Mouse (Mus musculus): ENCODE results near the gene Ceacam16.

The Ceacam16 gene

GRCm38 (mm10) chr7:19861199-19861598, at the start of gene Ceacam16:
Ceacam16 (minus strand) TSS chr7:19861299.
- in situ Hi-C loops (cut with MboI, MseI) = no loop called here

GRCm38 (mm10) chr7:19910421-19911291, 49.6 kb upstream of the Ceacam16 start:
- in situ Hi-C loops (cut with MboI, MseI) = loop anchor here (5.0 kb wide), 1 partner anchor 47 kb away; no protein-coding TSS in a partner anchor

DNA sequence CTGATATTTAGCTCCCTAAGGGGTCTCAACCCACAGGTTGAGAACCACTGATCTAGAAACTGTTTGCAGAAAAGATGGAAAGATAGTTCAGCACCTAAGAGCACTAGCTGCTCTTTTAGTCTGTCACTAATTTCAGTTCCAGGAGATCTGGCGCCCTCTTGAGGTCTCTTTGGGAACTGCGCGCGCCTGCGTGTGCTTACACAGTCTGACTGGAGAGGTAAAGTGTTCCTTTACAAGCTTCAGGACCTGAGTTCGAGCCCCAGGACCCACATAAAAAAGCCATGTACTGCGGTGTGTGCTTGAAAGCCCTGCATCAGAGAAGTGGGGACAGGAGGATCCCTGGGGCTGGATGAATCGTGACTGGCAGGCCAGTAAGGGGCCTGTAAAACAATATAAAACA, 28.8 kb upstream of the Ceacam16 start:
- in situ Hi-C loops (cut with MboI, MseI) = no loop called here

DNA sequence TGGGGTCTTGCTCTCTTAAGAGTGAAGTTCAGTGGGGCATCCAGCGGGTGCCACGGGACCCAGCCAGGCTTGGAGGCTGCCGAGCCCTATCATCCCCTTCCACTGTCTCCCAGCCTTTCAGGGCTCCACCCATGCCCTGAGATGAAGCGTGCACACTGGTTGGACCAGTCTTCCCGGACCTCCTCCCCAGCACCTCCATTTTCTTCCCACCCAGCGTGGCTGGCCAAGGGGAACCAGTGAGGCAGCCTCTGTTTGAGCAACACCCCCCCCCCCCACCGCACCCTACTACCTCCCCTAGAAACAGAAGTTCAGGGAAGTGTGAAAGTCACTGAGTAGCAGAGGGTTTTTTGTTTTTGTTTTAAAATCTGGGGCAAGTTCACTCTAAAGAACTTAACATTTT, 26.8 kb upstream of the Ceacam16 start, which contains the start of gene Ceacam19:
Ceacam19 (minus strand) TSS at position 117 of the 400 bp plus-strand sequence.
- in situ Hi-C loops (cut with MboI, MseI) = no loop called here

GRCm38 (mm10) chr7:19880754-19881153, 19.7 kb upstream of the Ceacam16 start:
- in situ Hi-C loops (cut with MboI, MseI) = no loop called here

DNA sequence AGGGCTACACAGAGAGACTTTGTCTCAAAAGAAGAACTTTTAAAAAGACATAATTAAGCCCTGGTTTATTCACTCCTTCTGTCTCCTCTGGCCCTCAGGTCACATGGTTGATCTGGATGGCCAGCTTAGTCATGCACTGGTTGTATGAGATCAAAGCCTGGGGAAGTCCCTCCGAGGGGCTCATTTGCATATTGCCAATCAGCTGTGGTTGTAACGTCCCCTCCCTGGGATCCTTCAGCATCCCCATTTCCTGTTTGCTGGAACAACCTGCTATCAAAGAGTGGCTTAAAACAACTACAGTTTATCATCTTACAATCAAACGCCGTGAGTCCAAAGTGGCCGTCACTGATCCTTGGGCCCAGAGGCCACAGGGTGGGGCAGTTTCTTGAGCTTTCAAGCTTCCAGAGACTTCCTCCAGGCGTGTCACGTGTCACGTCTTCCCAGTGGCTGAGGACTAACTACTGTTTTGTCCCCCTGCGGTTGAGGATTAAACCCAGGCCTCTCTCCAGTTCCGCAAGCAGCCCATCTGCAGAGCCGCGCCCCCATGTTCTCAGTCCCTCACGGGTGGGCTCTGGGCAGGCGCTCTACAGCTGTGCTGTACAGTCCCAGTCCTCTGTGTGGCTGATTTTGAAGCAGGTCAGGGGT, 15.8 kb upstream of the Ceacam16 start:
- in situ Hi-C loops (cut with MboI, MseI) = no loop called here

GRCm38 (mm10) chr7:19875948-19876682, 15.0 kb upstream of the Ceacam16 start:
- in situ Hi-C loops (cut with MboI, MseI) = no loop called here

- in situ Hi-C loops (cut with MboI, MseI) = no loop called here
Observed at GRCm38 (mm10) chr7:19871943-19872601, 11.0 kb upstream of the Ceacam16 start.

DNA sequence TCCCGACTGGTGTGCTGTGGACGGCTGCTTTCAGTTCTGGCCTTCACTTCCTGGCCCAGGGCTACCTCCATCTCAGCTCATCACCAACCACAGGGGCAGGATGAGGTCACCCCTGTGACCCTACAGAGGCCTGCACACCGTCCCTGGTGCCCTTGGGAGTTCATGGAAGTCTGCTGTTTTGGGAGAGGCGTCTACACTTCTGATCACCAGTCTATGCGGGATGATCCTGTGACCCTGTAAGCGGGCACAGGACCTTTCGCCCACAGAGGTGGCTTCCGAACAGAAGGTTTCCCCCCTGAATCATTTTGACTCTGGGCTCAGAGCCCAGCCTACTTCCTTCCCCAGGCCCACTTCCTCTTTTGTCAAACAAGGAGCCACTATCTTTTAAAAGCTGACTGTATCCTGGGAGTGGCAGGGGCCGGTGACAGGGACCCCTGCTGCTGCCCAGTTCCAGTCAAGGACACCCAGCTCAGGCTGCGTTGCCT, 10.1 kb upstream of the Ceacam16 start:
- in situ Hi-C loops (cut with MboI, MseI) = no loop called here

GRCm38 (mm10) chr7:19867751-19868399, 6.8 kb upstream of the Ceacam16 start:
- in situ Hi-C loops (cut with MboI, MseI) = no loop called here

DNA sequence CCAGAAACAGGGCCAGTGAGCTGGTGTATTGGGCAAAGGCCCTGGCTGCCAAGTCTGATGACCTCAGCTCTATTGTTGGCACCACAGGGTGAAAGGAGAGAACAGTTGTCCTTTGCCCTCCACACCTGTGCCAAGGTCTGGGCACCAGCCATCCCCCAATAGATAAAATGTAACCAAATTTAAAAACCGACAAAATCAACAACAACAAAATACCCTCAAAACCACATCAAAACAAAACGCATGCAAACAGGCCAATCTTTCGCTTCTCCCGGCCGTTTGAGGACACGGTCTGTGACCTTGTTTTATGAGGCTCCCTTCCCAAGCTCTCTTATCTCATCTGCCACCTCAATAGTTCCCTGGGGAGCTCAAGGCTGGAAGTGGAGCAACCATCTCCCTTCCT, 5.4 kb upstream of the Ceacam16 start:
- in situ Hi-C loops (cut with MboI, MseI) = no loop called here

GRCm38 (mm10) chr7:19865246-19866036, 4.3 kb upstream of the Ceacam16 start:
- in situ Hi-C loops (cut with MboI, MseI) = no loop called here

DNA sequence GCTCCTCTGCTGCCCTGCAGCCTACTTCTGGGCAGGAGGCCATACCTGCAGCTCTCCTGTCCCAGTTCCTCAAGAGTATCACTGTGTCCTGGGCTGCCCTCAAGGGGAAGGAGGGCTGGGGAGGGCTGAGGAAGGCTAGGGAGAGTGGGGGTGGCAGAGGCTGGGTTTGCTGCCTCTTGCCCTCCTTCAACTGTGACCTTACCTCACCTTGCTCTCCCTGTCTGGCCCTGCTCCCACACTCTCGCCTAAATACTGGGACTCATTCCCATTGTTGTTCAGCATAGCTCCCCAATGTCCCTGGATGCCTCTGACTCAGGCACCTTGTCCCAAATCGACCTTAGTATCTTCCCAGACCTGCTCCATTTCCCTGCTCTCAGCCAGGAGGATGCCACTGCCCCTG, 3.1 kb upstream of the Ceacam16 start:
- in situ Hi-C loops (cut with MboI, MseI) = no loop called here

GRCm38 (mm10) chr7:19859740-19860139, 1.4 kb downstream of the Ceacam16 start:
- in situ Hi-C loops (cut with MboI, MseI) = no loop called here

DNA sequence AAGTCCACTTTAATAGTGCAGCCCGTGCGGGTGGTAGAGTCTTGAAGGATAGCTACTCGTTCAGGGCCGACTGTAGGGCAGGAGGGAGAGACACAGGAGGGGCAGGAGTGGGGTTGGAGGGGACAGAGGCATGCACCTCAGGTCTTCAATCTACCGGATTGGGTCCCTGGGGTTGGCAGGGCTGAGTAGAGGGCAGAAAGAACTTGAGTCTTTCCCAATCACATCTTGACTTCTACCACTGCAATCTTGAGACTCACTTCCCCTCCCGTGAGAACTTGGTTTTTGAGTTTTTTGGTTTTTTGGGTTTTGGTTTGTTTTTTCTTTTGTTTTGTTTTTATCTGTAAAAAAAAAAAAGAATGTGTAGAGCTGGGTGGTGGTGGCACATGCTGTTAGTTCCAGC, 4.8 kb downstream of the Ceacam16 start:
- in situ Hi-C loops (cut with MboI, MseI) = no loop called here

DNA sequence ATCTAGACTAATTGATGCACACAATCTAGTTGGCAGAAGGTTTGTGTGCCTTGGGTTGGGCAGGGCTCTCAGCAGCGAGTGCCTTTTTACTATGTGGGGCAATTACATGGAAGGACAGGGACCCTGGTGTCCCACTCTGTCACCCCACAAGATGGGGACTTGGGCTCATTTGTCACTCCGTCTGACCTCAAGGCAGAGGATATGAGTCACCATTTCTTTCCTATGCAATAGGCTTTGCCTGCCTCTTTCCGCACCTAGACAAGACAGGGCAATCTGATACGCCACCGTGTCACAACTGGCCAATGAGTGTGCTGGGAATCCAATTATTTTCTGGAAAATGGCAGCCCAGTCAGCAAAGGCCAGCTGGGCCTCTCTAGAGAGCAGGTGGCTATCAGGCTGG, 5.4 kb downstream of the Ceacam16 start:
- in situ Hi-C loops (cut with MboI, MseI) = no loop called here

GRCm38 (mm10) chr7:19853526-19853925, 7.6 kb downstream of the Ceacam16 start:
- in situ Hi-C loops (cut with MboI, MseI) = no loop called here

DNA sequence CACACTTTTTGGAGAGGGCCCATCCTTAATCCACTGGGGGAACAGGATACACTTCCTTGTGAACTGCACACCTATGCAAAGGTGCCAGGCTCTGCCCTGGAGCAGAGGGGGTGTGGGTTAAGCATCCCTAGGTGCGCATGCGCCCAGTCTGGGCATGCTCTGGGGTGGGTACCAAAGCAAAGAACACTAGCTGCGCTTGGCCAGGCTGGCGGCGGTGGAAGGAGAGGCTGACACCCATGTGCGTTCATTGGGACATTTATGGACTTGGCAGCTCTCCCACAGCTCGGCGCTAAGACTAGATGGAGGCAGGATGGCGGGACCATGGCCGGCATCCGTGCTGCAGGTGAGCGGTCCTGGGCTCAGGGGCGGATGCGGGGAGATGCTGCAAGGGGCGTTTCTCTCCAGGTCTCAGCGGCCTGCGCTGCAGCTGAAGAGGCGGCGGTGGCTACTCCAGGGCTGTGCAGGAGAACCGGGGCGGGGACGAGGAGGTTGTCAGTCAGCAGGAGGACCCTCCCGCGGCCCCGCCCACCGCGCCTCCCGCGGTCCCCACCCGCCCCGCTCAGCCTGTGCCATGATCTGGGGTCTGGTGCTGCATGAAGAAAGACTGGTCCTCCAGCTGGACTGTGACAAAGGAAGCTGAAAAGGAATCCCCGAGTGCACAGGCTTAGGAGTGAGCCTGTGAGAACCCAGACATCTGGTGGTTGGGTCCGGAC, 9.1 kb downstream of the Ceacam16 start, which contains the start of gene Gm19345:
Gm19345 (plus strand) TSS at position 146 of the 713 bp plus-strand sequence.
- in situ Hi-C loops (cut with MboI, MseI) = no loop called here

- in situ Hi-C loops (cut with MboI, MseI) = loop anchor here (5.0 kb wide), 1 partner anchor 42 kb away; no protein-coding TSS in a partner anchor
Observed at GRCm38 (mm10) chr7:19844521-19845171, 16.5 kb downstream of the Ceacam16 start.

All from regulatory T cell (primary cell).